Mouse (Mus musculus) retina, postnatal 1 day (tissue): ENCODE data around the gene Prss2.
"Not testable (repeated sequence)": the region's sequence is repeated elsewhere in the genome, so short reads cannot be mapped to it uniquely, and the experiment has no call there.

Experiments used
- DNase-seq: peaks from one replicate; pipeline ENCODE4 v3.0.0-alpha.2; 2012

The Prss2 gene

GRCm38 (mm10) chr6:41521487-41521886 lies at the start of gene Prss2:
Prss2 (plus strand) TSS chr6:41521787.
- DNase-seq = no peak

- DNase-seq = no peak
Observed at GRCm38 (mm10) chr6:41499374-41499773, 22.2 kb upstream of the Prss2 start.

GRCm38 (mm10) chr6:41504915-41505314 lies 16.7 kb upstream of the Prss2 start:
- DNase-seq = no peak

GRCm38 (mm10) chr6:41505323-41505722 lies 16.3 kb upstream of the Prss2 start:
- no peak for DNase-seq

GRCm38 (mm10) chr6:41518017-41518524 lies 3.5 kb upstream of the Prss2 start:
- DNase-seq = no peak

- no peak for DNase-seq
Observed at GRCm38 (mm10) chr6:41526453-41526852, 4.9 kb downstream of the Prss2 start.

- no peak for DNase-seq
Observed at GRCm38 (mm10) chr6:41527402-41527801, 5.8 kb downstream of the Prss2 start.

- peak; percentile 24 for DNase-seq
Observed at GRCm38 (mm10) chr6:41529987-41530386, 8.4 kb downstream of the Prss2 start.

GRCm38 (mm10) chr6:41532181-41532580 lies 10.6 kb downstream of the Prss2 start:
- no peak for DNase-seq

- DNase-seq = no peak
Observed at GRCm38 (mm10) chr6:41532687-41533284, 11.2 kb downstream of the Prss2 start.

GRCm38 (mm10) chr6:41537376-41537775 lies 15.8 kb downstream of the Prss2 start:
- no peak for DNase-seq

GRCm38 (mm10) chr6:41538296-41538695 lies 16.7 kb downstream of the Prss2 start:
- DNase-seq = not testable (repeated sequence)

GRCm38 (mm10) chr6:41540746-41541145 lies 19.2 kb downstream of the Prss2 start:
- DNase-seq = no peak

GRCm38 (mm10) chr6:41541746-41542145 lies 20.2 kb downstream of the Prss2 start:
- DNase-seq = no peak

- no peak for DNase-seq
Observed at GRCm38 (mm10) chr6:41542983-41543382, 21.4 kb downstream of the Prss2 start.

- DNase-seq = peak; percentile 43
Observed at GRCm38 (mm10) chr6:41543411-41544050, 21.9 kb downstream of the Prss2 start.

- peak; percentile 19 for DNase-seq
Observed at GRCm38 (mm10) chr6:41544381-41544924, 22.9 kb downstream of the Prss2 start.

- no peak for DNase-seq
Observed at GRCm38 (mm10) chr6:41545266-41545665, 23.7 kb downstream of the Prss2 start.

- DNase-seq = no peak
Observed at GRCm38 (mm10) chr6:41547056-41547650, 25.6 kb downstream of the Prss2 start.

- no peak for DNase-seq
Observed at GRCm38 (mm10) chr6:41548286-41548685, 26.7 kb downstream of the Prss2 start.

- DNase-seq = no peak
Observed at GRCm38 (mm10) chr6:41553356-41554010, 31.9 kb downstream of the Prss2 start.

- no peak for DNase-seq
Observed at GRCm38 (mm10) chr6:41554295-41555169, 32.9 kb downstream of the Prss2 start.
